In the genomic region with DNA sequence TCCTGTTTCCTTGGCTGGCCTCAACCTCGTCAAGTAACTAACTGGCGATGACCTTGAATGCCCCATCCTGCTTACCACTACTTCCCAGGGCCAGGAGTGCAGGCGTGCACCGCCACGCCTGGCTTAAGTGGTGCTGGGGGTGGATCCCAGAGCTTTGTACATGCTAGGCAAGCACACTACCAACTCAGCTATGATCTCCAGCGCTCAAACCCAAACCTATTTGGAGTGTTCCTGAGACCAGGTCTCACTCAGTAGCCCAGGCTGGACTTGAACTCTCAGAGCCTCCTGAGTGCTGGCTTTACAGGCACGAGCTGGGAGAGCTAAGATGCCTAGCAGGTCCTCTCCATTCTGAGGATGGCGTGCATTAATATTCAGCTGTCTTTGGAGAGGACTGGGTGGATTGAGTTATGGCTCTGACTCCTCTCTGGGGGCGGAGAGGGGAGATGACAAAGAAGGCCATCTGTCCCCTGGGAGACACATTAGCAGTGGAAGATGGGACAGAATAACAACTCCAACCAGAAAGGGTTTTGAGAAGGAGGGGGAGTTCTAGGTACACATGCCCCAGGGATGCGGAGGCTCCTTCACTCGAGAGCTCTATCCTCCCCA, we compare ENCODE assay signal across 11 mouse cellular contexts. TPM values are rescaled to one million over a fixed set of nuclear protein-coding genes. Genes with fewer than 3 reads are reported as not detected.
DNase-seq lines count a peak whose midpoint lies in the region; ATAC-seq and TF ChIP-seq lines count a peak whose summit lies in the region.
"Had no signal": no experiment of that assay in that cellular context is flagged by ENCODE, and none has a peak within 500 bp of the region (broad histone marks: within the 10 kb centered on the region; RNA-seq: fewer than 3 reads in every experiment).

No protein-coding gene starts in this region.

- peaks cover 57% of the 10 kb centered on the region for H3K4me1 ChIP-seq in kidney, embryonic 15.5 days
- peaks cover 67% of the 10 kb centered on the region for H3K4me1 ChIP-seq in E14TG2a.4 (replicated peaks; ENCODE audit: low read depth, low read length)
- H3K4me1 ChIP-seq in limb, embryonic 15.5 days = peaks cover 33% of the 10 kb centered on the region

- no peak overlapping the region for H3K4me2 ChIP-seq in kidney, embryonic 15.5 days
- no peak overlapping the region for H3K4me2 ChIP-seq in limb, embryonic 15.5 days
- H3K4me2 ChIP-seq: midbrain, embryonic 13.5 days had no signal

- intact Hi-C loops in gastrocnemius, adult 2 months (cut with DNase I) = no loop called here

- no peak overlapping the region for H3K4me3 ChIP-seq in gastrocnemius, adult 2 months
- H3K4me3 ChIP-seq in kidney, embryonic 15.5 days (replicated peaks) = no peak overlapping the region
- peak overlapping the region; percentile 32; the same call in 1 of the 2 replicates for H3K4me3 ChIP-seq in E14TG2a.4 (replicated peaks; ENCODE audit: low read length)
- H3K4me3 ChIP-seq in limb, embryonic 15.5 days = no peak overlapping the region
- H3K4me3 ChIP-seq: midbrain, embryonic 13.5 days had no signal

- ATAC-seq in kidney, embryonic 15.5 days (replicated peaks; ENCODE audit: low FRiP score) = no peak
- ATAC-seq in limb, embryonic 15.5 days (ENCODE audit: insufficient number of reproducible peaks, low FRiP score, low TSS enrichment, low read depth) = no peak
- no peak for ATAC-seq in megakaryocyte-erythroid progenitor cell, adult 5-6 weeks (replicated peaks; ENCODE audit: low FRiP score, low TSS enrichment, poor library complexity, severe bottlenecking)
- ATAC-seq: midbrain, embryonic 13.5 days had no signal

- 74% methylated on average over 11 of the region's 11 CpGs for WGBS in kidney, embryonic 15.5 days
- WGBS in limb, embryonic 15.5 days = 87% methylated on average over 11 of the region's 11 CpGs

- peak overlapping the region; percentile 93 for H3K27ac ChIP-seq in gastrocnemius, adult 2 months
- H3K27ac ChIP-seq in kidney, embryonic 15.5 days = peak overlapping the region; percentile 97
- peak overlapping the region; percentile 97 for H3K27ac ChIP-seq in limb, embryonic 15.5 days
- H3K27ac ChIP-seq: midbrain, embryonic 13.5 days had no signal

- DNase-seq in gastrocnemius, adult 2 months = no peak
- DNase-seq in gastrocnemius, postnatal 25 days = no peak
- no peak for DNase-seq in kidney, postnatal 4 days
- no peak for DNase-seq in urinary bladder, postnatal 10 days (ENCODE audit: low spot score)
- DNase-seq: adrenal gland, adult 2 months; spleen, adult 18-20 months had no signal

- no peak for TF ChIP-seq CTCF in gastrocnemius, adult 2 months (IDR thresholded peaks at IDR 0.05)
- no peak for TF ChIP-seq CTCF in E14TG2a.4 (conservative IDR thresholded peaks at IDR 0.05; ENCODE audit: low read length)

- peaks cover 61% of the 10 kb centered on the region for H3K36me3 ChIP-seq in kidney, embryonic 15.5 days
- H3K36me3 ChIP-seq in E14TG2a.4 (ENCODE audit: insufficient read depth, low read length) = peaks cover 67% of the 10 kb centered on the region
- peaks cover 49% of the 10 kb centered on the region for H3K36me3 ChIP-seq in limb, embryonic 15.5 days

- no peaks in the 10 kb centered on the region for H3K27me3 ChIP-seq in kidney, embryonic 15.5 days
- H3K27me3 ChIP-seq in E14TG2a.4 (ENCODE audit: insufficient read depth, low read length) = no peaks in the 10 kb centered on the region
- no peaks in the 10 kb centered on the region for H3K27me3 ChIP-seq in limb, embryonic 15.5 days
- H3K27me3 ChIP-seq: midbrain, embryonic 13.5 days had no signal

- H3K9me3 ChIP-seq in kidney, embryonic 15.5 days (replicated peaks) = no peaks in the 10 kb centered on the region
- no peaks in the 10 kb centered on the region for H3K9me3 ChIP-seq in E14TG2a.4 (ENCODE audit: low read length)
- no peaks in the 10 kb centered on the region for H3K9me3 ChIP-seq in limb, embryonic 15.5 days
- H3K9me3 ChIP-seq: midbrain, embryonic 13.5 days had no signal

- H3K9ac ChIP-seq in kidney, embryonic 15.5 days = no peak overlapping the region
- H3K9ac ChIP-seq in limb, embryonic 15.5 days = no peak overlapping the region
- H3K9ac ChIP-seq: midbrain, embryonic 13.5 days had no signal

RNA-seq across cellular contexts. Expression of gene Dtx3, which starts 2.1 kb away (rescaled TPM):
- 10 to 100 TPM; 20.8 to 25.6 TPM for total RNA-seq in gastrocnemius, adult 2 months (2021)
- total RNA-seq in gastrocnemius, postnatal 25 days (2021) = 10 to 100 TPM; 18.9 to 19.6 TPM
- polyA plus RNA-seq in kidney, embryonic 15.5 days (2015; fragmentation: Nextera tagmentation; extraction: Ambion mirVana) = 100 and 129 TPM in 2 replicates
- polyA plus RNA-seq in limb, embryonic 15.5 days (2015; fragmentation: Nextera tagmentation; extraction: Ambion mirVana) = 140 and 144 TPM in 2 replicates
- 97.0 and 160 TPM in 2 replicates for total RNA-seq in megakaryocyte-erythroid progenitor cell, adult 5-6 weeks (2014; fragmentation: Nextera tagmentation)
- total RNA-seq in megakaryocyte-erythroid progenitor cell, adult 5-6 weeks (2017) = 28.5 and 29.5 TPM in 2 replicates

RNA-seq across cellular contexts. Expression of gene Arhgef25, which starts 7.7 kb away (rescaled TPM):
- 1 to 10 TPM; 8.5 to 8.8 TPM for total RNA-seq in gastrocnemius, adult 2 months (2021)
- total RNA-seq in gastrocnemius, postnatal 25 days (2021) = 1 to 10 TPM; 8.7 to 9.3 TPM
- 40.6 and 52.6 TPM in 2 replicates for polyA plus RNA-seq in kidney, embryonic 15.5 days (2015; fragmentation: Nextera tagmentation; extraction: Ambion mirVana)
- polyA plus RNA-seq in limb, embryonic 15.5 days (2015; fragmentation: Nextera tagmentation; extraction: Ambion mirVana) = 115 and 118 TPM in 2 replicates
- total RNA-seq in megakaryocyte-erythroid progenitor cell, adult 5-6 weeks (2014; fragmentation: Nextera tagmentation) = 22.7 and 46.0 TPM in 2 replicates
- 35.4 and 35.7 TPM in 2 replicates for total RNA-seq in megakaryocyte-erythroid progenitor cell, adult 5-6 weeks (2017)

RNA-seq across cellular contexts. Expression of gene Pip4k2c, which starts 13.8 kb away (rescaled TPM):
- 1 to 10 TPM; 7.6 to 7.9 TPM for total RNA-seq in gastrocnemius, adult 2 months (2021)
- 1 to 10 TPM; 4.7 to 6.9 TPM for total RNA-seq in gastrocnemius, postnatal 25 days (2021)
- polyA plus RNA-seq in kidney, embryonic 15.5 days (2015; fragmentation: Nextera tagmentation; extraction: Ambion mirVana) = 41.1 and 43.5 TPM in 2 replicates
- polyA plus RNA-seq in limb, embryonic 15.5 days (2015; fragmentation: Nextera tagmentation; extraction: Ambion mirVana) = 27.8 and 29.8 TPM in 2 replicates
- 58.6 and 59.9 TPM in 2 replicates for total RNA-seq in megakaryocyte-erythroid progenitor cell, adult 5-6 weeks (2014; fragmentation: Nextera tagmentation)
- 28.0 and 35.3 TPM in 2 replicates for total RNA-seq in megakaryocyte-erythroid progenitor cell, adult 5-6 weeks (2017)

RNA-seq across cellular contexts. Expression of gene Slc26a10, which starts 17.2 kb away (rescaled TPM):
- total RNA-seq in gastrocnemius, adult 2 months (2021) = 1 to 10 TPM; 4.1 to 5.4 TPM
- 1 to 10 TPM; 3.3 to 6.5 TPM for total RNA-seq in gastrocnemius, postnatal 25 days (2021)
- 3.1 and 3.3 TPM in 2 replicates for polyA plus RNA-seq in kidney, embryonic 15.5 days (2015; fragmentation: Nextera tagmentation; extraction: Ambion mirVana)
- polyA plus RNA-seq in limb, embryonic 15.5 days (2015; fragmentation: Nextera tagmentation; extraction: Ambion mirVana) = 1.2 and 1.7 TPM in 2 replicates
- total RNA-seq in megakaryocyte-erythroid progenitor cell, adult 5-6 weeks (2014; fragmentation: Nextera tagmentation) = 1.8 TPM in 1 of 2 replicates, not detected in the other
- total RNA-seq in megakaryocyte-erythroid progenitor cell, adult 5-6 weeks (2017) = 1.8 TPM in 1 of 2 replicates, not detected in the other

RNA-seq across cellular contexts. Expression of gene B4galnt1, which starts 32.6 kb away (rescaled TPM):
- total RNA-seq in gastrocnemius, adult 2 months (2021) = under 1 TPM; 0.66 to 0.89 TPM
- under 1 TPM; 0.78 to 1.00 TPM for total RNA-seq in gastrocnemius, postnatal 25 days (2021)
- 7.5 and 7.7 TPM in 2 replicates for polyA plus RNA-seq in kidney, embryonic 15.5 days (2015; fragmentation: Nextera tagmentation; extraction: Ambion mirVana)
- polyA plus RNA-seq in limb, embryonic 15.5 days (2015; fragmentation: Nextera tagmentation; extraction: Ambion mirVana) = 12.3 and 12.4 TPM in 2 replicates
- total RNA-seq in megakaryocyte-erythroid progenitor cell, adult 5-6 weeks (2014; fragmentation: Nextera tagmentation) = 67.2 and 84.7 TPM in 2 replicates
- total RNA-seq in megakaryocyte-erythroid progenitor cell, adult 5-6 weeks (2017) = 18.5 and 23.3 TPM in 2 replicates
